Comparison of ENCODE assay signal across 9 mouse cellular contexts in the genomic region with DNA sequence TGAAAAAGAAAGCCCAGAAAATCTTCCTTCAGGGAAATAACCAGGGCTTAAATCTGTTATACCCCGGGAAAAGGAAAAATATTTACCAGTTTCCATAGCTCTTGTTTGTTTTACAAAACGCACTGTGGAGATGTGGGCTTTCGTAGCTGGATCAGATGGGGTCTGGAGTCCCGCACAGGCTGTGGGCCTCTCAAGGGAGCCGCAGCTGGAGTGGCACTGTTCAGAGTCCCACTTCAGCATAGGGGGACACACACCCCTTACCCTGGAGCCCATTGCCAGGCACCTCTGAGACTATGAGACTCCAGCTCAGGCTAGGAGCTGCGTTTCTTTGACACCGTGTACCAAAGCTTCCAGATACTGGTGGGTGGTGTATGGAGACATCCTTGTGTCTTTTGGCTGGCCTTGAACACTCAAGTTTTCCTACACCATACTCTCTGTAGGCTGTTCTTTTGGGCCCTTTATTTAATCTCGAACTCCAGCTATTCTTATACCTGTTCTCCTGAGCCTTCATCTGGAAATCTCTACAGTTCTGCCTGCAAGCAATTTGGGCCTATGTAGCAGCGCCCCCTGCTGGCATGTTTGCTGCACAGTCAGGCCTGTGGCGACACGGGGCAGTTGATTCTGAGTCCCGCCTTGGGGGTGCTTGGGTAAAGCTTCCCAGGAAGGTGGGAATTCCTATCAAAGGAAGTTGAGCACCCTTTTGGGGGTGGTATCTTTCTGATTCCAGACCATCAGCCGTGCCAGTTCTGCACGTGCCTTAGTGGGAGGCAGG. TPM values are rescaled to one million over a fixed set of nuclear protein-coding genes. Genes with fewer than 3 reads are reported as not detected.
DNase-seq lines count a peak whose midpoint lies in the region; ATAC-seq and TF ChIP-seq lines count a peak whose summit lies in the region.
"Had no signal": no experiment of that assay in that cellular context is flagged by ENCODE, and none has a peak within 500 bp of the region (broad histone marks: within the 10 kb centered on the region; RNA-seq: fewer than 3 reads in every experiment).

No protein-coding gene starts in this region.

- no peak overlapping the region for H3K9ac ChIP-seq in hindbrain, embryonic 12.5 days
- no peak overlapping the region for H3K9ac ChIP-seq in forebrain, embryonic 16.5 days (replicated peaks; ENCODE audit: low read depth, low read length)
- no peak overlapping the region for H3K9ac ChIP-seq in intestine, embryonic 16.5 days (ENCODE audit: low read depth, low read length)
- H3K9ac ChIP-seq in neural tube, embryonic 11.5 days (ENCODE audit: low read length): no peak overlapping the region
- H3K9ac ChIP-seq: embryonic facial prominence, embryonic 12.5 days had no signal

- ATAC-seq in hindbrain, embryonic 12.5 days (ENCODE audit: low FRiP score): no peak
- ATAC-seq in forebrain, embryonic 16.5 days: 0 out of 2 replicates have a peak, but pooled peaks have one; percentile 40
- 0 out of 2 replicates have a peak, but pooled peaks have one; percentile 21 for ATAC-seq in intestine, embryonic 16.5 days
- ATAC-seq in neural tube, embryonic 11.5 days (ENCODE audit: insufficient read depth, low FRiP score, low TSS enrichment): no peak

- no peaks in the 10 kb centered on the region for H3K4me1 ChIP-seq in hindbrain, embryonic 10.5 days (replicated peaks)
- no peaks in the 10 kb centered on the region for H3K4me1 ChIP-seq in hindbrain, embryonic 12.5 days
- no peaks in the 10 kb centered on the region for H3K4me1 ChIP-seq in forebrain, embryonic 16.5 days (replicated peaks; ENCODE audit: control insufficient read depth, insufficient read depth, low read length)
- H3K4me1 ChIP-seq in intestine, embryonic 16.5 days (ENCODE audit: control insufficient read depth, insufficient read depth, low read length): no peaks in the 10 kb centered on the region
- H3K4me1 ChIP-seq in limb, embryonic 10.5 days: no peaks in the 10 kb centered on the region
- no peaks in the 10 kb centered on the region for H3K4me1 ChIP-seq in neural tube, embryonic 11.5 days (ENCODE audit: control insufficient read depth, insufficient read depth, low read length)
- H3K4me1 ChIP-seq in testis, adult 2 months (ENCODE audit: control insufficient read depth, insufficient read depth, low read length): no peaks in the 10 kb centered on the region
- H3K4me1 ChIP-seq: embryonic facial prominence, embryonic 12.5 days had no signal

- H3K27me3 ChIP-seq in hindbrain, embryonic 10.5 days (ENCODE audit: insufficient read depth, poor library complexity, severe bottlenecking): 0 out of 2 replicates have a peak, but pooled peaks cover 5% of the 10 kb centered on the region
- H3K27me3 ChIP-seq in hindbrain, embryonic 12.5 days: 0 out of 2 replicates have a peak, but pooled peaks cover 5% of the 10 kb centered on the region
- no peaks in the 10 kb centered on the region for H3K27me3 ChIP-seq in forebrain, embryonic 16.5 days (replicated peaks; ENCODE audit: control insufficient read depth, insufficient read depth, low read length)
- H3K27me3 ChIP-seq in intestine, embryonic 16.5 days (replicated peaks; ENCODE audit: control insufficient read depth, insufficient read depth, low read length): no peaks in the 10 kb centered on the region
- no peaks in the 10 kb centered on the region for H3K27me3 ChIP-seq in limb, embryonic 10.5 days (ENCODE audit: low read depth, poor library complexity, severe bottlenecking)
- H3K27me3 ChIP-seq in neural tube, embryonic 11.5 days (ENCODE audit: control insufficient read depth, insufficient read depth, low read length): no peaks in the 10 kb centered on the region
- no peaks in the 10 kb centered on the region for H3K27me3 ChIP-seq in testis, adult 2 months (ENCODE audit: control insufficient read depth, insufficient read depth, low read length)
- H3K27me3 ChIP-seq: embryonic facial prominence, embryonic 12.5 days had no signal

- DNase-seq in hindbrain, embryonic 10.5 days (ENCODE audit: low spot score): peak; percentile 78
- DNase-seq in c-Kit-positive CD71-negative TER-119-negative erythroid progenitor cells, embryonic 14.5 days (ENCODE audit: low read depth): peak; percentile 50
- DNase-seq in limb, embryonic 10.5 days (ENCODE audit: low spot score): peak; percentile 91
- DNase-seq in neural tube, embryonic 11.5 days (ENCODE audit: low spot score): peak; percentile 78

- H3K27ac ChIP-seq in hindbrain, embryonic 10.5 days: no peak overlapping the region
- no peak overlapping the region for H3K27ac ChIP-seq in hindbrain, embryonic 12.5 days
- no peak overlapping the region for H3K27ac ChIP-seq in forebrain, embryonic 16.5 days (ENCODE audit: low read length)
- H3K27ac ChIP-seq in intestine, embryonic 16.5 days (ENCODE audit: low read length): no peak overlapping the region
- H3K27ac ChIP-seq in limb, embryonic 10.5 days: no peak overlapping the region
- no peak overlapping the region for H3K27ac ChIP-seq in neural tube, embryonic 11.5 days (ENCODE audit: low read depth, low read length)
- no peak overlapping the region for H3K27ac ChIP-seq in testis, adult 2 months (ENCODE audit: control insufficient read depth, insufficient read depth, low read depth, low read length)
- H3K27ac ChIP-seq: embryonic facial prominence, embryonic 12.5 days had no signal

- H3K4me2 ChIP-seq in hindbrain, embryonic 12.5 days (replicated peaks): no peak overlapping the region
- no peak overlapping the region for H3K4me2 ChIP-seq in forebrain, embryonic 16.5 days (ENCODE audit: low read length)
- H3K4me2 ChIP-seq in intestine, embryonic 16.5 days (ENCODE audit: low read depth, low read length): no peak overlapping the region
- no peak overlapping the region for H3K4me2 ChIP-seq in neural tube, embryonic 11.5 days (ENCODE audit: low read depth)
- H3K4me2 ChIP-seq: embryonic facial prominence, embryonic 12.5 days had no signal

- no peaks in the 10 kb centered on the region for H3K9me3 ChIP-seq in hindbrain, embryonic 10.5 days
- H3K9me3 ChIP-seq in hindbrain, embryonic 12.5 days (replicated peaks): no peaks in the 10 kb centered on the region
- H3K9me3 ChIP-seq in forebrain, embryonic 16.5 days (ENCODE audit: control insufficient read depth, low read length): no peaks in the 10 kb centered on the region
- no peaks in the 10 kb centered on the region for H3K9me3 ChIP-seq in intestine, embryonic 16.5 days (ENCODE audit: control insufficient read depth, low read length)
- no peaks in the 10 kb centered on the region for H3K9me3 ChIP-seq in limb, embryonic 10.5 days (replicated peaks)
- no peaks in the 10 kb centered on the region for H3K9me3 ChIP-seq in neural tube, embryonic 11.5 days (ENCODE audit: control insufficient read depth, low read length)
- H3K9me3 ChIP-seq: embryonic facial prominence, embryonic 12.5 days had no signal

- TF ChIP-seq CTCF in testis, adult 2 months (IDR thresholded peaks at IDR 0.05; ENCODE audit: control insufficient read depth, insufficient read depth, insufficient replicate concordance, low read depth, low read length): peak; percentile 92

- no peak for TF ChIP-seq POLR2A in testis, adult 2 months (IDR thresholded peaks at IDR 0.05; ENCODE audit: control insufficient read depth, low read depth, low read length)

- H3K4me3 ChIP-seq in hindbrain, embryonic 10.5 days: no peak overlapping the region
- H3K4me3 ChIP-seq in hindbrain, embryonic 12.5 days: no peak overlapping the region
- no peak overlapping the region for H3K4me3 ChIP-seq in forebrain, embryonic 16.5 days (replicated peaks; ENCODE audit: low read length)
- H3K4me3 ChIP-seq in intestine, embryonic 16.5 days (ENCODE audit: low read length): no peak overlapping the region
- no peak overlapping the region for H3K4me3 ChIP-seq in limb, embryonic 10.5 days
- no peak overlapping the region for H3K4me3 ChIP-seq in neural tube, embryonic 11.5 days (ENCODE audit: low read depth, low read length)
- no peak overlapping the region for H3K4me3 ChIP-seq in testis, adult 2 months (ENCODE audit: control insufficient read depth, low read depth, low read length)
- H3K4me3 ChIP-seq: embryonic facial prominence, embryonic 12.5 days had no signal

- 47% methylated on average over 14 of the region's 14 CpGs for WGBS in hindbrain, embryonic 10.5 days
- 46% methylated on average over 14 of the region's 14 CpGs for WGBS in hindbrain, embryonic 12.5 days
- WGBS in forebrain, embryonic 16.5 days: 45% methylated on average over 14 of the region's 14 CpGs
- WGBS in intestine, embryonic 16.5 days: 43% methylated on average over 14 of the region's 14 CpGs
- WGBS in limb, embryonic 10.5 days: 51% methylated on average over 14 of the region's 14 CpGs
- 44% methylated on average over 14 of the region's 14 CpGs for WGBS in neural tube, embryonic 11.5 days

- H3K36me3 ChIP-seq in hindbrain, embryonic 10.5 days: no peaks in the 10 kb centered on the region
- no peaks in the 10 kb centered on the region for H3K36me3 ChIP-seq in hindbrain, embryonic 12.5 days
- H3K36me3 ChIP-seq in forebrain, embryonic 16.5 days (ENCODE audit: control insufficient read depth, insufficient read depth): no peaks in the 10 kb centered on the region
- no peaks in the 10 kb centered on the region for H3K36me3 ChIP-seq in intestine, embryonic 16.5 days (ENCODE audit: control insufficient read depth, insufficient read depth, low read length)
- no peaks in the 10 kb centered on the region for H3K36me3 ChIP-seq in limb, embryonic 10.5 days
- no peaks in the 10 kb centered on the region for H3K36me3 ChIP-seq in neural tube, embryonic 11.5 days (ENCODE audit: control insufficient read depth, insufficient read depth, low read length)
- no peaks in the 10 kb centered on the region for H3K36me3 ChIP-seq in testis, adult 2 months (ENCODE audit: control insufficient read depth, insufficient read depth, low read length)
- H3K36me3 ChIP-seq: embryonic facial prominence, embryonic 12.5 days had no signal

RNA-seq across cellular contexts. Expression of a gene that starts 28.9 kb away (rescaled TPM):
- 0.16 and 0.22 TPM in 2 replicates for polyA plus RNA-seq in hindbrain, embryonic 10.5 days (2016; fragmentation: Nextera tagmentation; extraction: Ambion mirVana)
- 0.17 and 0.25 TPM in 2 replicates for polyA plus RNA-seq in hindbrain, embryonic 12.5 days (2016; fragmentation: Nextera tagmentation; extraction: Ambion mirVana)
- 0.20 and 0.28 TPM in 2 replicates for polyA plus RNA-seq in forebrain, embryonic 16.5 days (2015; fragmentation: Nextera tagmentation; extraction: Ambion mirVana)
- polyA plus RNA-seq in intestine, embryonic 16.5 days (2015; fragmentation: Nextera tagmentation; extraction: Ambion mirVana): 0.89 and 1.3 TPM in 2 replicates
- polyA plus RNA-seq in limb, embryonic 10.5 days (2016; fragmentation: Nextera tagmentation; extraction: Ambion mirVana): 0.20 and 0.53 TPM in 2 replicates
- polyA plus RNA-seq in neural tube, embryonic 11.5 days (2014; fragmentation: Nextera tagmentation; extraction: Ambion mirVana): 0.29 and 0.31 TPM in 2 replicates
- 5.0 and 5.3 TPM in 2 replicates for polyA plus RNA-seq in testis, adult 2 months (2012; rRNA removed)

Comparison
In these comparisons a context has a peak if more than half of its experiments do, and no peak if none do; other contexts are left out.
1. ATAC-seq: peak in forebrain, embryonic 16.5 days (single experiment) and intestine, embryonic 16.5 days (single experiment); none in hindbrain, embryonic 12.5 days (single experiment) and neural tube, embryonic 11.5 days (single experiment).
2. Peak in every context shown above with its lines, with median percentiles within 50 percentile points of each other: DNase-seq.